Mouse (Mus musculus) heart, embryonic 10.5 days (tissue): ENCODE measurements at regions not wholly inside any gene's neighbourhood (a gene's known extent, or its start where the extent isn't known, plus 50 kb on each side); places are given as distances from the start of the nearest gene placed in this dataset.

Experiments
- DNase-seq: peaks from one replicate; pipeline ENCODE4 v3.0.0-alpha.2; 2017; ENCODE audit warnings: low spot score
- H3K27ac ChIP-seq: fragments of 300-500 bp; sonication (generic); 2 replicates; pipeline ENCODE4 v1.5.1; 2016; ENCODE audit warnings: mild to moderate bottlenecking
- H3K27me3 ChIP-seq: fragments of 300-500 bp; sonication (generic); 2 replicates; pipeline ENCODE4 v1.6.1; 2016; ENCODE audit warnings: mild to moderate bottlenecking; ENCODE audit not compliant: poor library complexity, insufficient read depth, severe bottlenecking
- H3K36me3 ChIP-seq: fragments of 300-500 bp; sonication (generic); 2 replicates; pipeline ENCODE4 v1.6.1; 2016; ENCODE audit warnings: mild to moderate bottlenecking, moderate library complexity
- H3K4me1 ChIP-seq: fragments of 300-500 bp; sonication (generic); 2 replicates; pipeline ENCODE4 v1.6.1; 2016; ENCODE audit warnings: mild to moderate bottlenecking
- H3K4me3 ChIP-seq: fragments of 300-500 bp; sonication (generic); 2 replicates; pipeline ENCODE4 v1.5.1; 2016; ENCODE audit warnings: mild to moderate bottlenecking, moderate library complexity
- H3K9me3 ChIP-seq: fragments of 300-500 bp; sonication (generic); 2 replicates; pipeline ENCODE4 v1.6.1; 2016; ENCODE audit warnings: mild to moderate bottlenecking, moderate library complexity
- WGBS: fragments of 180-500 bp; shearing (Covaris S2); methylation state at CpG from one replicate; pipeline ENCODE4 v1.1.7; 2016; 5-methylcytosine and 5-hydroxymethylcytosine counted together

DNA sequence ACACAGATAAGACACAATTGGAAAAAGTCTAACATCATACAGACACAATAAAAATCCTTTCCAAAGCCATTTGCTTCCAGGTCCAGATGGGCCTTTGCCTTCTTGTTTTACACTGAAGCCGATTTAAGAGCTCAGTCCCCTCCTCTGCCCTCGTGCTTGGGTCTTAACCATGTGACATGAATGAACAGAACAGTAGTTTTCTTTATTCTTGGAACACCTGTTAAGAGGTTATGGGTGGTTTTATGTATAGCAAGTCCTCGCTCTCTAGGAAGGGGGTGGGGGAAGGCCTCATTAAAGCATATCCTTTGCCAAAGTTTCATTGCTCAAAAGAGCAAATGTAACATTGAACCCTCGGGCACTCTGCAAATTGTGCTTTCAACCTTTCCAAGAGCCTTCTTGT lies 125.7 kb upstream of the Sfrp2 start:
- WGBS = 78% methylated on average over 4 of the region's 4 CpGs
- Histone ChIP-seq H3K9me3 (no peaks in the 10 kb centered on the region), H3K36me3 (no peaks in the 10 kb centered on the region), H3K4me3 (no peak overlapping the region), H3K27me3 (no peaks in the 10 kb centered on the region), H3K27ac (no peak overlapping the region), H3K4me1 (no peaks in the 10 kb centered on the region)
- DNase-seq = no peak

DNA sequence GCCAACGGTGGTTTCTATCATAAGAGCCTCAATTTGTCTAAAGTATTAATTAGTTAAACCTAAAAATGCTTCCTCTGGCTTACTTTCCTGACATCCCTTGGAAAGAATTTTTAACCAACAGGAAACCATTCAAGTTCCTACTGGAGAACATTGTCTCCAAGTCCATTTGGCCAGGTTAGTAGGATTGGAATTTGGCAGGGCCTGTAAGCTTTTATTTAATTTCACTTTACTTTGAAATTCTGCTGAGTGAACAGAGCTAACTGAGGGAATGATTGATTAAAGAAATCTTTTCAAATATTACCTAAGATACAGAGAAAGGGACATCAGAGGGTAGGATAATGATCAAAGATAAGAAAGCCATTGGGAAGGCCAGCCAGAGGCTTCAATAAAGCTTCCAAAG lies 102.4 kb upstream of the Sfrp2 start:
- Histone ChIP-seq H3K9me3 (no peaks in the 10 kb centered on the region), H3K4me1 (no peaks in the 10 kb centered on the region), H3K27ac (no peak overlapping the region), H3K4me3 (no peak overlapping the region), H3K27me3 (no peaks in the 10 kb centered on the region), H3K36me3 (no peaks in the 10 kb centered on the region)
- WGBS = 86% methylated on average over 1 of the region's 1 CpGs
- no peak for DNase-seq

DNA sequence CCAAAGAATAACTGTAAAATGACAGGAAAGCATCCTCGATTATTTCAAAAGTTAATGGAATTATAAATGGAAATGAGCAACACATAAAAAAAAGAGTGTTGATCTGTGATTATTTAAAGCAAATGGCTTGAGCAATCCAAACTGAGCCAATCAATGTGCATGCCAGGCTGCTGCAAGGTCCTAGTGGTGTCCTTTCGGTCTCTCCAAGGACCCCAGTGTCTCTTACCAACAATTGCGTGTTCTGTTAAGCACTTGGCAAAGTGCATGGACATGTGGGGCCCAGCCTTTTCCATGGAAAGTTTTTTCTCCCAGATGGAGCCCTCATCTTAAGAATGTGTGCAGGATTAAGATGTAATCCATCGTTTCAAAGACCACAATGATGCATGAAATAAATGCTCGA lies 90.0 kb upstream of the Sfrp2 start:
- Histone ChIP-seq H3K36me3 (no peaks in the 10 kb centered on the region), H3K4me1 (no peaks in the 10 kb centered on the region), H3K27ac (no peak overlapping the region), H3K9me3 (no peaks in the 10 kb centered on the region), H3K4me3 (no peak overlapping the region), H3K27me3 (no peaks in the 10 kb centered on the region)
- no peak for DNase-seq
- WGBS = 85% methylated on average over 5 of the region's 5 CpGs

DNA sequence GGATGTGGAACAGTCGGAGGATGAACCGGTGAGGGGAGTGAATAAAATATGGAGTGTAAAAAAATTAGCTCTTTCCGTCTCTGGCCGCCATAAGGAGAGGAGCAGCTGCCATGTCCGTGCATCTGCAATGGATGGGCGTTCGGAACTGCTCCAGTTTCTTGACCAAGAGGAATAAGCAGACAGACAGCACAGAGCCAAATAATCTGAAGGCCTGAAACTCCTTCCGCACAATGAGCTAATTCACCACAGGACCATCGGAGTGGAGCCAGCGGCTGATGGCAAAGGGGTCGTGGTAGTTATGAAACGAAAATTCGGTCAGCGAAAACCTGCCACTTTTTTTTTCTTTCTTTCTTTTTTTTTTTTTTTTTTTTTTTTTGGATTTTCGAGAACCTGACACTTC lies 79.5 kb upstream of the Sfrp2 start:
- H3K36me3 ChIP-seq = no peaks in the 10 kb centered on the region
- H3K4me3 ChIP-seq = no peak overlapping the region
- WGBS = 89% methylated on average over 15 of the region's 15 CpGs
- DNase-seq = no peak
- no peaks in the 10 kb centered on the region for H3K9me3 ChIP-seq
- no peaks in the 10 kb centered on the region for H3K27me3 ChIP-seq
- no peaks in the 10 kb centered on the region for H3K4me1 ChIP-seq
- no peak overlapping the region for H3K27ac ChIP-seq

DNA sequence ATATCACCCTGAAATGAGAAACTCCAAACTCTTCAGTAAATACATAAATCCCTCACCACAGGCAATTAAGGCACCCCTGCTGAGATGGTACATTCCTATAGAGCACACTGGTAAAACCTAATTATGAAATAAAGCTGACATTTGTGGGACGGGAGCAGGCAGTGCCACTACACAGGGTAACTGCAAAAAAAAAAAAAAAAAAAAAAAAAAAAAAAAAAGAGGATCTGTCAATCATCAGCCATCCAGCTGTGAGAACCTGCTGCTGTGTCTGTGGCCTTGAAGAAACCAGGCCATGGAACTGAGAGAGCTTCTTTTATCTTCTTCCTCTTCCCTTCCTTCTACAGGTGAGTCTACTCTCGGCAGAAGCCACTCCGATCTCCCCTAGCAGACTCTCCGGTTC lies 78.6 kb upstream of the Sfrp2 start:
- no peaks in the 10 kb centered on the region for H3K9me3 ChIP-seq
- DNase-seq = no peak
- H3K36me3 ChIP-seq = no peaks in the 10 kb centered on the region
- WGBS = 81% methylated on average over 4 of the region's 4 CpGs
- no peaks in the 10 kb centered on the region for H3K27me3 ChIP-seq
- H3K27ac ChIP-seq = no peak overlapping the region
- no peak overlapping the region for H3K4me3 ChIP-seq
- no peaks in the 10 kb centered on the region for H3K4me1 ChIP-seq

DNA sequence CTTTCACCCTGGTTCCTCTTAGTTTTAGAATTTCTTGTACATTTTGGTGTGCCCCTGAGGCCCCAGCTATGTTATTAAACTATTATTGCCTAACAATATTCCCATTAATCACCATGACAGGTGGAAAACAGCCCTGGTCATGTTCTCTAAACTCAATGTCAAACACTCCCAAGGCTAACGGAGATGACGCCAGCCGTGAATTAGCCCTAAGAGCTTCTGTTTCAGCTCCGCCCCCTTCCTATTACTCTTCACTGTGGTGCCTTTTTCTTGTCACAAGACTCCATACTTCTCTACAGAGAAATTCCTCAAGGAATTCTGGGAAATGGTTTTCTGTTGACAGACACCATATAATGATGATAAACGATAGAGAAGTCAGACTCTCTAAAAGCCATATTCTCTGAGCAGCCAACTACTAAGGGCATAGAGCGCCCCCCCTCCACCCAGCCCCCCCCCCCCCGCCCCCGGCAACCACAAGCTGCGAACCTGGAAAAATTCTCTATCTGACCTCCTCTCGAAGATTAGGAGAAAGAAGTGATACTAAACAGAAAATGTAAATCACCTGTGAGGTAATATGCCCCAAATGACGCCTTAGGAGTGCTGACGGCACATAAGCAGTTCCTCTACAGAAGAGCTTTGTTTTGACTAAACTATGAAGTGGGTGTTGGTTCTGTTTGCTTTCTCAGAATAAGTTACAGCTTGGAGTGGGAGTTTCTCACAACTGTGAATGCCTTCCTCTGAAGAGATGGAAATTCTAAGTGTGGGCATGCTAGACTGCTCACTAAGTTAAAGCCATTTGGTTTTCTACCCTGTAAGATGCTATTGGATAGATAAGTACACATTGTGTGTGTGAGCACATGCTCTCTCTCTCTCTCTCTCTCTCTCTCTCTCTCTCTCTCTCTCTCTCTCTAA lies 76.8 kb upstream of the Sfrp2 start:
- H3K27me3 ChIP-seq = no peaks in the 10 kb centered on the region
- H3K4me1 ChIP-seq = no peaks in the 10 kb centered on the region
- H3K4me3 ChIP-seq = no peak overlapping the region
- H3K9me3 ChIP-seq = no peaks in the 10 kb centered on the region
- no peak overlapping the region for H3K27ac ChIP-seq
- WGBS = 76% methylated on average over 12 of the region's 12 CpGs
- no peak for DNase-seq
- no peaks in the 10 kb centered on the region for H3K36me3 ChIP-seq

DNA sequence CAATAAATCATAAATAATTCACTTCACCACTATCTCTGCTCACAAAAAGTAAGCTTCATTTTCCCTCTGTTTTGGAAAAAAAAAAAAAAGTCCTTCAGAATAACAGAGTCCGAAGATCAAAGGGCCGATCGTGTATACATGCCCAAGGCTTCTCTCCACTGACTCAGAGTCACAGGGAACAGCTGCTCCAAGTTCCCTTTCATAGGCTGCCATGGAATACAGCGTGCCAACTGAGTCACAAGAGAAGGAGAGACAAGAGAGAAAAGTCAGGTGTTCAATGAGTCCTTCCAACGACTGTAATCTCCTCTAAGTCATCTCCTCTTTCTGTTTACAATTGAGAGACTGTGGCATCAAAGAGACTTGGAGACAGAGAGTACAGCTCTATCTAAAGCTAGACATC lies 71.6 kb upstream of the Sfrp2 start:
- no peaks in the 10 kb centered on the region for H3K27me3 ChIP-seq
- no peak overlapping the region for H3K27ac ChIP-seq
- no peaks in the 10 kb centered on the region for H3K9me3 ChIP-seq
- no peaks in the 10 kb centered on the region for H3K4me1 ChIP-seq
- no peaks in the 10 kb centered on the region for H3K36me3 ChIP-seq
- whole genome bisulfite sequencing = 77% methylated on average over 5 of the region's 5 CpGs
- H3K4me3 ChIP-seq = no peak overlapping the region
- no peak for DNase-seq

DNA sequence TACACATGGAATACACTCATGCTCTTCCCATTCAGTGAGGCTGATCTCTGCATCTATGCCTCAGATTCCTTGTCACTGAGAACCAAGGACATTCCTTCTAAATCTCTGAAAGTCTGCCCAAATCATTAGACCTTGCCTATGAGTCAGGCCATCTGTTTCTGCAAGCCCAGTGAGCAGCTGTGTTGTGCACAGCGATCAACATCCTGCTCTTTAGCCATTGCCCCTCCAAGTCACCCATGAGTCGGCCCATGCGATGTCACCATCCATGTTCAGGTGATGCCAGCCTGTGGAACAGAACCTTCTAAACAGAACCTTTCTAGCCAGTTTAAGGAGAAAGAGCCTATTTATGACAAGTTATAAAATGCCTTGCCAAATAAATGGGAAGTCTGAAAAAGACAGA lies 66.4 kb upstream of the Sfrp2 start:
- no peaks in the 10 kb centered on the region for H3K4me1 ChIP-seq
- DNase-seq = no peak
- no peak overlapping the region for H3K27ac ChIP-seq
- H3K27me3 ChIP-seq = no peaks in the 10 kb centered on the region
- no peaks in the 10 kb centered on the region for H3K9me3 ChIP-seq
- H3K36me3 ChIP-seq = no peaks in the 10 kb centered on the region
- WGBS = 93% methylated on average over 3 of the region's 3 CpGs
- H3K4me3 ChIP-seq = no peak overlapping the region

DNA sequence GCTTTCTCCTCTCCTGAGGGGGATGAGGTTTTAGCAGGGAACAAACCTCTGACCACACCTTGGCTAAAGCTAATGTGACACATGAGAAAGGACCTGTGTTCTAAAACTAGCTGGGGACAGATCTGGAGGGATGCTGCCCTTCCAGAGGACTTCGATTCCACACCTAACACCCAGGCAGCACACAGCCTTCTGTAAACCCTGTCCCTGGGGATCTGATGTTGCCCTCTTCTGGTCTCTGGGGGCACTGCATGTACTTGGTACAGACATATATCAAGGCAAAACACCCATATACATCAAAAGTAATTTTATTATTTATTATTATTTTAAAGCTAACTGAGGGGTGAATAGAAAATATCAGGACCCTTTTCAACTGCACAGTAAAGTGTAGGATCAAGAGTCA lies 65.0 kb upstream of the Sfrp2 start:
- H3K27me3 ChIP-seq = no peaks in the 10 kb centered on the region
- no peaks in the 10 kb centered on the region for H3K36me3 ChIP-seq
- no peaks in the 10 kb centered on the region for H3K9me3 ChIP-seq
- H3K27ac ChIP-seq = no peak overlapping the region
- WGBS = 60% methylated on average over 1 of the region's 1 CpGs
- H3K4me3 ChIP-seq = no peak overlapping the region
- no peak for DNase-seq
- no peaks in the 10 kb centered on the region for H3K4me1 ChIP-seq

DNA sequence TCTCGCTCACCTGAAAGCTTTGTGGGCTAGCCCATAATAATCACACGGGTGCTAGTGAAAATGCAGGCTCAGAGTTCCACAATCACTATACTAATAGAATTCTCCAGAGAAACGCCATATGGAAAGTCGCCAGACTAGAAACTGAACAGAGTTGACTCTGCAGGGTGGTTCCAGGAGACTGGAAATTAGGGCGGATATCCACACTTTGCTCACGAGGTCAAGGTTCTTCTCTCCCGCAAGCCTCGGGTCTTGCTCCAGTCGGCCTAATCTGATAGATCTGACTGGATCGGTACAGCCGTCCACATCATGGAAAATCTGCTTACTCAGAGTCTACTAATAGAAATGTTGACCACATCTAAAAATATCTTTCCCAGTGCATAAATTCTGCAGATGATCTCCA lies 61.6 kb upstream of the Sfrp2 start:
- Histone ChIP-seq H3K27ac (no peak overlapping the region), H3K9me3 (no peaks in the 10 kb centered on the region), H3K36me3 (no peaks in the 10 kb centered on the region), H3K4me1 (no peaks in the 10 kb centered on the region), H3K4me3 (no peak overlapping the region), H3K27me3 (no peaks in the 10 kb centered on the region)
- DNase-seq = no peak
- WGBS = 87% methylated on average over 11 of the region's 11 CpGs

DNA sequence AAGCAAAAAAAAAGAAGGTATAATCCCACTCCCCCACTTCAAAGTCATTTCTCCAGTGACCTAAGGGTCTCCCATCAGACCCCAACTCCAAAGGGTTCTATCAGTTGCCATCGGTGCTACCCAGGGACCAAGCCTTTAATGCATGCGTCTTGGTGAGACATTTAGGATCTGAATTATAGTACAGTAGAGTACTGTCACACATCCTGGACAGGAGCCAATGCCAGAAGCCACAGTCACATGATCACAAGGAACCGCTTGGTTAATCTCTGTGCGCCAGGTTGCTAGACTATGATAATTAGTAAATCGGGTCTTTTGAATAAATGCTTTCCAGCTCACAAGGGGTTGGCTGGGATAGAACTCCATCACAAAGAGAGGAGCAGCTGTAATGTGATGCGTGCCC lies 60.9 kb upstream of the Sfrp2 start:
- DNase-seq = no peak
- WGBS = 90% methylated on average over 6 of the region's 6 CpGs

DNA sequence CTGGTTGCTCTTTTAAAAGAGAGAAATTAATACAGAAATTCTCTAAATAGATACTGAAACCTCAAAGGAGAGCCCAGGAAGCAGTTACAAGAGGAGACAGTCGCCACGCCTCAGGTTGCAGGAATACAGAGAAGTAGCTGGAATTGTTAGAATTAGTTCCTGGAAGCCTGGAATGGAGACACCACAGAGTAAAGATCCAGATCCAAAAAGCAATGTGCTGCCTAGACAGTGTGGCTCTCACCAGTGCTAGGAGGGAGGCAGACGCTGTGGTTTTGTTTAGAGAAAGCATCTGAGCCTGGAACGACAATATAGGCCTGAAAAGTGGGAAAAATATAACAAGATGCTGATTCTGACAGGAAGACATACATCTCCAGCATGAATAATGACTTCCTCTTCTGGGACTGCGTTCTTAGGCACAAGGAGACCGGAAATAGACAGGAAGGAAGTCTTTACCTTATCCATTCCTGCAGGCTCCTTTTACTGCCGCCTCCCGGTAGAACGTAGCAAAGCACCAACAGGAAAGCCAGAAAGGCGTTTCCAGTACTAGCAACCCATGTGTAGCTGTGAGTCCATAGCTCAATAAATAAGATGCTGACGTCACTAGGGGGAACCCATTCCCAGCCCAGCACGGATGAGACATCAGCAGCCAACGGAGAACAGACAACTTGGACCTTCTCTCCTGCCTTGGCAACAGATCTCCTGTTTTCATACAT lies 59.4 kb upstream of the Sfrp2 start:
- no peaks in the 10 kb centered on the region for H3K27me3 ChIP-seq
- no peak overlapping the region for H3K27ac ChIP-seq
- H3K4me3 ChIP-seq = no peak overlapping the region
- DNase-seq = peak; percentile 67
- H3K9me3 ChIP-seq = no peaks in the 10 kb centered on the region
- 58% methylated on average over 13 of the region's 13 CpGs for WGBS
- no peaks in the 10 kb centered on the region for H3K36me3 ChIP-seq
- peaks cover 11% of the 10 kb centered on the region; the same call in 1 of the 2 replicates for H3K4me1 ChIP-seq

More for the DNA sequence above, 60.9 kb upstream of the Sfrp2 start:
- Histone ChIP-seq H3K4me3 (no peak overlapping the region), H3K9me3 (no peaks in the 10 kb centered on the region), H3K36me3 (no peaks in the 10 kb centered on the region), H3K4me1 (no peaks in the 10 kb centered on the region), H3K27me3 (no peaks in the 10 kb centered on the region), H3K27ac (no peak overlapping the region)

DNA sequence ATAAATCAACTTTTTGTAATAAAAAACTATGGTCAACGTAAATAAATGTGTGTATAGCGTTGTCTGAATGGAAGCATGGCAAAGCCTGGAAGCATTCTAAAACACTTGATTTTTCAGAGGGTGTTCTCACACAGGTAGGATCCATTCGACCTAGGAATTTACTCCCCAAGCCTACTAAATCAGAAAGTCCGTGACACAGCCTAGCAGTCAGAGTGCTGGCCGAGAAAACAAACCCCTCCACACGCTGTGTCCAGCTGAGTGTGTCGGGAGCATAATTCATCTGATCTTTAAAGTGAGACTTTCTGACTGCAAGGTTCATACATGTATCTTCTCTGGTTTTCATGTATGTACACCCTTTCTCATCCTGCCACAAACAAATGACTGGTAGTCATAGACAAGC lies 58.8 kb upstream of the Sfrp2 start:
- DNase-seq = no peak
- Histone ChIP-seq H3K27me3 (no peaks in the 10 kb centered on the region), H3K9me3 (no peaks in the 10 kb centered on the region), H3K4me1 (peaks cover 11% of the 10 kb centered on the region; the same call in 1 of the 2 replicates), H3K27ac (no peak overlapping the region), H3K36me3 (no peaks in the 10 kb centered on the region), H3K4me3 (no peak overlapping the region)
- 81% methylated on average over 7 of the region's 7 CpGs for WGBS
